Mouse (Mus musculus) heart, embryonic 14.5 days (tissue): ENCODE results near the gene Gpr135. TPM values are rescaled to one million over a fixed set of nuclear protein-coding genes. Genes with fewer than 3 reads are reported as not detected.

Experiments used
- ATAC-seq: fragments of 200-750 bp; cut with Nextera tagmentation; 2 replicates; pipeline ENCODE4 v1.8.0; 2017; ENCODE audit warnings: low read depth, moderate TSS enrichment; ENCODE audit not compliant: insufficient number of reproducible peaks, insufficient read depth, low FRiP score
- H3K27ac ChIP-seq, 2 experiments: fragments of 200-500 bp in 1 of 2; fragments of 300-500 bp in 1 of 2; sonication (generic) in 1 of 2; replicated peaks in 1 of 2; 2 replicates each; pipeline ENCODE4 v1.5.1; 2012 to 2014; ENCODE audit warnings: low read depth in 2 of 2, low read length in 2 of 2, control low read depth in 1 of 2, mild to moderate bottlenecking in 1 of 2, mixed read lengths in 1 of 2; ENCODE audit not compliant: control insufficient read depth in 1 of 2, insufficient read depth in 1 of 2
- H3K27me3 ChIP-seq: fragments of 300-500 bp; sonication (generic); 2 replicates; pipeline ENCODE4 v1.6.1; 2014; ENCODE audit warnings: mild to moderate bottlenecking, low read length, control low read depth; ENCODE audit not compliant: control insufficient read depth, insufficient read depth
- H3K36me3 ChIP-seq: fragments of 300-500 bp; sonication (generic); 2 replicates; pipeline ENCODE4 v1.6.1; 2014; ENCODE audit warnings: mild to moderate bottlenecking, control low read depth, low read length, mixed read lengths; ENCODE audit not compliant: control insufficient read depth, insufficient read depth
- H3K4me1 ChIP-seq, 2 experiments: fragments of 200-500 bp in 1 of 2; fragments of 300-500 bp in 1 of 2; sonication (generic) in 1 of 2; 2 replicates each; pipeline ENCODE4 v1.6.1; 2012 to 2014; ENCODE audit warnings: low read length in 2 of 2, control low read depth in 1 of 2, mixed read lengths in 1 of 2; ENCODE audit not compliant: control insufficient read depth in 2 of 2, insufficient read depth in 2 of 2
- H3K4me2 ChIP-seq: fragments of 300-500 bp; sonication (generic); 2 replicates; pipeline ENCODE4 v1.6.1; 2014; ENCODE audit warnings: mild to moderate bottlenecking, low read length
- H3K4me3 ChIP-seq, 2 experiments: fragments of 200-500 bp in 1 of 2; fragments of 300-500 bp in 1 of 2; sonication (generic) in 1 of 2; 2 replicates each; pipeline ENCODE4 v1.5.1; 2012 to 2014; ENCODE audit warnings: low read length in 2 of 2, mild to moderate bottlenecking in 2 of 2, control low read depth in 1 of 2, low read depth in 1 of 2, moderate library complexity in 1 of 2; ENCODE audit not compliant: control insufficient read depth in 1 of 2, insufficient read depth in 1 of 2
- H3K9ac ChIP-seq: fragments of 300-500 bp; sonication (generic); 2 replicates; pipeline ENCODE4 v1.6.1; 2014; ENCODE audit warnings: mild to moderate bottlenecking, low read length
- H3K9me3 ChIP-seq: fragments of 300-500 bp; sonication (generic); 2 replicates; pipeline ENCODE4 v1.6.1; 2016; ENCODE audit warnings: low read length, control low read depth; ENCODE audit not compliant: control insufficient read depth
- WGBS: fragments of 180-500 bp; shearing (Covaris S2); extraction: QIAGEN DNeasy Blood & Tissue Kit; methylation state at CpG from one replicate; pipeline ENCODE4 v1.1.7; 2014; 5-methylcytosine and 5-hydroxymethylcytosine counted together
- polyA plus RNA-seq: library from polyadenylated mRNA; unstranded; fragments of >200 nt; fragmentation: Nextera tagmentation; extraction: Ambion mirVana; gene quantifications from 2 replicates; pipeline ENCODE4 v1.2.1, GENCODE M21; 2014

The Gpr135 gene
- polyA plus RNA-seq, 1 experiment from 2014 or later: 0.82 TPM

DNA sequence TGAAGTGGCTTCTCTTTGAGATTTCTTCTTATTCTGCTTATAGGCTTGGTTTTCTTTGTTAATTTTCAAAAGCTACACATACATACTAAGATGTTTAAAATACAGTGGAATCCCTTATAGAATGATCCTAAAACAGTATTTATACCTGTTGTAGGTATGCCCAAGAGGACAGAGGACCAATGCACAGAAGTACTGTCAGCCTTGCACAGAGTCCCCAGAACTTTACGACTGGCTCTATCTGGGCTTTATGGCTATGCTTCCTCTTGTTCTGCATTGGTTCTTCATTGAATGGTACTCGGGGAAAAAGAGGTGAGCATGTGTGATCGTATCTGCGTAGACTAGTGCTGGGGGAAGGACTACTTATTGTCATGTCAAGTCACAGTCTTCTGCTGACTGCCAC is 18.9 kb upstream of the Gpr135 start:
- 91% methylated on average over 4 of the region's 4 CpGs for WGBS
- no peak overlapping the region for H3K4me3 ChIP-seq
- no peak overlapping the region for H3K9ac ChIP-seq
- H3K9me3 ChIP-seq: no peaks in the 10 kb centered on the region
- no peak overlapping the region for H3K4me2 ChIP-seq
- no peaks in the 10 kb centered on the region for H3K27me3 ChIP-seq
- peaks cover 2 to 16% of the 10 kb centered on the region in 2 experiments; a peak in 3 of 4 replicates for H3K4me1 ChIP-seq
- no peak for ATAC-seq
- H3K36me3 ChIP-seq: peaks cover 51% of the 10 kb centered on the region
- H3K27ac ChIP-seq: no peak overlapping the region

DNA sequence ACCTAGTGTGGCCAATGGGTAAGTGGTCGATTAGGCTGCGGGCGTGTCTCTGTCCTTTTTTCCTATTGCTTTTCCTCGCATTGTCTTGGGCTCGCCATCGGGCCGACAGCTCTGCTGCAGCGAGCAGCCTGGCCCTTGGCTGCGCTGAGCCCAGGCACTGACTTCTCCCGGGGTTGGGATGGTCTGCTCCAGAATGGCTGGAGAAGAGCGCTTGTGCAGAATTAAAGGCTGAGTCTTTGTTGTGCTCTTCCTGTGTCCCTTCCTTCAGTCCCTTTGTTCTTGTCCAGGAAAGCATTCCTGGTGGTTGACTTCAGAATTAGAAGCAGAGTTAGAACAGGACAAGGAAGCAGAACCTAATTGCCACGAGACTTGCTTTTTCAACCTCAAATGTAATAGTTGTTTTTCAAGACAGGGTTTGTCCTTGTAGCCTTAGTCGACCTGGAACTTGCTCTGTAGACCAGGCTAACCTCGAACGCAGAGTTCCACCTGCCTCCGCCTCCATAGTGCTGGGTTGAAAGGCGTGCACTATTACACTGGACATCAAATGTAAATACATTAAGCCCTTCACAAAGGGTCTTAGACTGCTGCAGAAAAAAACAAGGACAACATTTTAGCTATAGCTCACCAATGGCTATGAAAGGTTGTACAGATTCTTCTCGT is 15.4 kb upstream of the Gpr135 start:
- peak overlapping the region; percentile 62 to 67 for H3K4me3 ChIP-seq
- H3K9ac ChIP-seq: peak overlapping the region; percentile 81
- peaks cover 5 to 31% of the 10 kb centered on the region in 2 experiments; a peak in 3 of 4 replicates for H3K4me1 ChIP-seq
- peak overlapping the region; percentile 83 for H3K4me2 ChIP-seq
- H3K27ac ChIP-seq: peak overlapping the region; percentile 87 to 88
- H3K9me3 ChIP-seq: no peaks in the 10 kb centered on the region
- H3K27me3 ChIP-seq: no peaks in the 10 kb centered on the region
- no peak for ATAC-seq
- H3K36me3 ChIP-seq: peaks cover 16% of the 10 kb centered on the region
- WGBS: 2% methylated on average over 18 of the region's 18 CpGs

DNA sequence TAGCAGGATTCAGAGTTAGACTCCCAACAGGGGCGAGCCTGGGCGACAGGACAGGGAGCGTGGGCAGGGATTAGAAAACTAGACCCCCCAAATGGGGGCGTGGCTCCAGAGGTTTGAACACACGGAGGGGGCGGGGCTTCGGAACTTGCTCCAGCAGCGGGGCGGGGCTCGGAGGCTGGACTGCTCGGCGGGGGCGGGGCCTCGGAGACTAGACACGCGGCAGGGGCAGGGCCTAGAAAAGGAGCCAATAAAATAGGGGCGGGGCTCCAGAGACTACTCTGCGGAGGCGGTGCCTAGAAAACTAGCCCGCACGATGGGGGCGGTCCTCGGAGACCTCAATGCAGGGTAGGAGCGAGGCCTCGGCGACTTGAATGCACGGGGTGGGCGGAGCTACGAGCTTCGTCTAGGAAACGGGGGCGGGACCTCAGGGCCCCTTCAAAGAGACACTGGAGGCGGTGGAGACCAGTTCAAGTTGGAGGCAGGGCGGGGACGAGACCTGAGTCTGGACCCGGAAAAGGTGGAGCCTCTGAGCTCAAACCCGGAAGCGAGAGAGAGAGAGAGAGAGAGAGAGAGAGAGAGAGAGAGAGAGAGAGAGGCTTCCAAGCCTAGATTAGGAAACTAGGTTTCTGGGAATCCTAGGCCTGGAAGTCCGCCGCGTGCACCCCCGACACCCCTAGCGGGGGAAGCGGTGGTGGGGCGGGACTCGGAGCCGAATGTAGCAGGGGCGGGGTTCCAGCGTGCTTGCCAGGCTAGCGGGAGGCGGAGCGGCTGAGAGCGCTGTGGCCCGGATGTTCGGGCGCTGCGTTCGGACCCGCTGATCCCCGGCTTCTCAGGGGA is 14.6 kb upstream of the Gpr135 start, which contains the start of the genes L3hypdh and Jkamp:
Gene L3hypdh (minus strand): TSS at position 111 of the 837 bp plus-strand sequence.
Gene Jkamp (plus strand): TSS at position 261 of the 837 bp plus-strand sequence.
- H3K4me1 ChIP-seq: peaks cover 5 to 31% of the 10 kb centered on the region in 2 experiments; a peak in 3 of 4 replicates
- ATAC-seq: peak; percentile 96
- no peaks in the 10 kb centered on the region for H3K27me3 ChIP-seq
- H3K9me3 ChIP-seq: no peaks in the 10 kb centered on the region
- under 1% methylated on average over 60 of the region's 60 CpGs for WGBS
- peaks cover 9% of the 10 kb centered on the region for H3K36me3 ChIP-seq
- H3K4me3 ChIP-seq: peak within 1 kb of the TSS; percentile 62 to 78
- H3K4me2 ChIP-seq: peak within 1 kb of the TSS; percentile 93
- H3K27ac ChIP-seq: peak within 1 kb of the TSS; percentile 87 to 88
- H3K9ac ChIP-seq: peak within 1 kb of the TSS; percentile 86

DNA sequence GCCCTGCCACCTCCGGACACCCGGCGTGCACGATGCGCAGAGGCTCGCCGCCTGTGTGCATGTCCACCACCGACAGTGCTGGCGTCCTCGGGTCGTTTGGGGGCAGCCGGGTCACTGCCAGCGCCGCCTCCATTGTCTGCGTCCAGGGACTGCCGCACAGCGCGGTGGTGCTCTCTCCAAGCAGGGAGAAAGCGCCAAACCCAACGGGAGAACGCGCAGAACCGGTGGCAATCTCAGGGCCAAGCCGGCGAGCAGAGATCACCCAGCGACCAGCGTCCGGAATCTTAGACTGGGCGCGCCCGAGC is 14.1 kb upstream of the Gpr135 start:
- peaks cover 5 to 31% of the 10 kb centered on the region in 2 experiments; a peak in 3 of 4 replicates for H3K4me1 ChIP-seq
- no peaks in the 10 kb centered on the region for H3K9me3 ChIP-seq
- ATAC-seq: peak; percentile 11
- peak overlapping the region; percentile 93 for H3K4me2 ChIP-seq
- no peaks in the 10 kb centered on the region for H3K27me3 ChIP-seq
- peaks cover 3% of the 10 kb centered on the region for H3K36me3 ChIP-seq
- peak overlapping the region; percentile 86 for H3K9ac ChIP-seq
- H3K4me3 ChIP-seq: peak overlapping the region; percentile 62 to 78
- WGBS: under 1% methylated on average over 31 of the region's 31 CpGs
- H3K27ac ChIP-seq: peak overlapping the region; percentile 86 to 88

DNA sequence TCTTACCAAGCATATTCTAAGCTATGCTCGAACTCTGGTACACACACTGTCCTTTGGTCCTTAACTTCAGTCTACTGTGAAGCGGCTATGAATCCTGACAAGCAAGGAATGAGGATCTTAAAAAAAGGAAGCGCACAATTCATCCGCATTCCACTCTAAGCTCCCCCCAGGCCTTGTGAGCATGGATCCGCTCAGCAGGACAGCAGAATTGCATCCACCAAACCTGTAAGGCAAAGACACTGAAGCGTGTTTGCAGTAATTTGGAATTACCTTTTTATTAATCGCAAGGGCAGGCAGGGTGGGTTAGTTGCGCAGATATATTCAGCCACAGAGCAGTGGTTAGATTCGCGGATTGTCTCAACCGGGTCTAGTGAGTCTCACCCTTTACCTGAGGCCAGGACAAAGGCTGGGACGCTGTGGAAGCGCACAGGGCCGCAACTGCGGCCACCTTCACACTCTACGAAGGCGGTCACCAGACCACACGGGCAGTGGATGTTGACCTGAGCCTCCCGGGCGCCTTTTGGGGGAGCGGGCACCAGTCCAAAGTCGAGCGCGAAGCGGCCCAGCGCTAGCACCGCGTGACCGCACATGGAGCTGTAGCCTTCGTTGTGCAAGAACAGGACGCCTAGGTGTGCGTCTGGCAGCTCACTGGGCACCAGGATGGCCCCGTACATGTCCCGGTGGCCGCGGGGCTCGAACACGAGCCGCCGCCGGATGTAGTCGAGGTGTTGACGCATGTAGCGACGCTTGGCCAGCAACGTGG is 13.5 kb upstream of the Gpr135 start:
- H3K36me3 ChIP-seq: no peaks in the 10 kb centered on the region
- WGBS: 4% methylated on average over 46 of the region's 46 CpGs
- H3K27ac ChIP-seq: peak overlapping the region; percentile 86 to 88
- peak overlapping the region; percentile 62 to 78 for H3K4me3 ChIP-seq
- H3K4me2 ChIP-seq: peak overlapping the region; percentile 93
- no peak; the same call in 1 of the 2 replicates for ATAC-seq
- H3K4me1 ChIP-seq: peaks cover 5 to 31% of the 10 kb centered on the region in 2 experiments; a peak in 3 of 4 replicates
- H3K9me3 ChIP-seq: no peaks in the 10 kb centered on the region
- no peaks in the 10 kb centered on the region for H3K27me3 ChIP-seq
- H3K9ac ChIP-seq: peak overlapping the region; percentile 86

DNA sequence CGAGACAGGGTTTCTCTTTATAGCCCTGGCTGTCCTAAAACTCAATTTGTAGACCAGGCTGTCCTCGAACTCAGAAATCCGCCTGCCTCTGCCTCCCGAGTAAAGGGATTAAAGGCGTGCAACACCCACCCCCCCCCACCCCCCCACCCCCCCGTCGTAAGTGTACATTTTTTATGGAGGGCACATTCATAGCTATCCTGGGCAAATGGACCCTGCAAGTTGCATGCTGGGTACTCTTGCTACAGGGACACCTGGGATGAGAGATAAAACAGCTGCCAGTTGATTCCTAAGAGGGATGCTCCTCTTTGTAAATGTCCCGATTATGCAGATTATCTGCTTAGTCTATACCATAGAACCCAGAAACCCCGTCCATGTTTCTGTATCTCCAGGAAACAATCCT is 12.3 kb upstream of the Gpr135 start:
- H3K4me2 ChIP-seq: no peak overlapping the region
- WGBS: 89% methylated on average over 9 of the region's 9 CpGs
- ATAC-seq: no peak
- peaks cover 5 to 31% of the 10 kb centered on the region in 2 experiments; a peak in 3 of 4 replicates for H3K4me1 ChIP-seq
- H3K27ac ChIP-seq: no peak overlapping the region
- no peak overlapping the region for H3K4me3 ChIP-seq
- H3K27me3 ChIP-seq: no peaks in the 10 kb centered on the region
- no peaks in the 10 kb centered on the region for H3K36me3 ChIP-seq
- no peak overlapping the region for H3K9ac ChIP-seq
- H3K9me3 ChIP-seq: no peaks in the 10 kb centered on the region

DNA sequence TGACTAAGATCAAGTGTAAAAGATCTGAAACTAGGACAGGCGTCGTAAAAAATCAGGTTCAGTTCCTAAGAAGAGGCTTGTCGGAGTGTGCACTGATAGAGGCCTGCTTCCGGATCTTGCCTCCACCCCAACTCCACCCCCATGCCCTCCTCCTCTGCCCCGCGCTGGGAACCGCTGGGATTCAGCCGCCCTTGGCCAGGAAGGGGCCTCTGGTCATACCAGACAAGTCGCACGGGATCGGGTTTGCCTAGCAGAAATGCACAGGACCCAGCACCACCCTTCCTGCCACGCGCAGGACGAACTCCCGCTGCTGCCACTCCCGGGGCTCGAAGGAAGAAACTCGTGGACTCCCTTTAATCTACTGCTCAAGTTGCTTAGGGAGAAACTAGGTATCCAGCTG is 11.4 kb upstream of the Gpr135 start:
- no peaks in the 10 kb centered on the region for H3K9me3 ChIP-seq
- ATAC-seq: no peak

More for the DNA sequence above, 11.4 kb upstream of the Gpr135 start:
- WGBS: 12% methylated on average over 18 of the region's 18 CpGs
- H3K27me3 ChIP-seq: no peaks in the 10 kb centered on the region
- 0 out of 4 replicates have a peak overlapping the region, but pooled peaks have one; percentile 0 to 8 for H3K4me3 ChIP-seq
- H3K4me1 ChIP-seq: peaks cover 5 to 23% of the 10 kb centered on the region in 2 experiments; a peak in 3 of 4 replicates
- no peaks in the 10 kb centered on the region for H3K36me3 ChIP-seq
- H3K9ac ChIP-seq: peak overlapping the region; percentile 6; the same call in 1 of the 2 replicates
- peak overlapping the region; percentile 50 for H3K4me2 ChIP-seq
- no peak overlapping the region for H3K27ac ChIP-seq
